Mouse (Mus musculus) forebrain, embryonic 16.5 days (tissue): ENCODE results near the gene Cadps2. TPM values are rescaled to one million over a fixed set of nuclear protein-coding genes. Genes with fewer than 3 reads are reported as not detected.

Experiments
- ATAC-seq: fragments of 200-750 bp; cut with Nextera tagmentation; 2 replicates; pipeline ENCODE4 v1.8.0; 2017; ENCODE audit warnings: mild to moderate bottlenecking, moderate library complexity
- H3K27ac ChIP-seq: fragments of 300-500 bp; sonication (generic); 2 replicates; pipeline ENCODE4 v1.5.1; 2014; ENCODE audit warnings: low read length, control low read depth
- H3K27me3 ChIP-seq: fragments of 300-500 bp; sonication (generic); replicated peaks from 2 replicates; pipeline ENCODE4 v1.6.1; 2014; ENCODE audit warnings: low read length; ENCODE audit not compliant: control insufficient read depth, insufficient read depth
- H3K36me3 ChIP-seq: fragments of 300-500 bp; sonication (generic); 2 replicates; pipeline ENCODE4 v1.6.1; 2014; ENCODE audit not compliant: control insufficient read depth, insufficient read depth
- H3K4me1 ChIP-seq: fragments of 300-500 bp; sonication (generic); replicated peaks from 2 replicates; pipeline ENCODE4 v1.6.1; 2014; ENCODE audit warnings: low read length; ENCODE audit not compliant: control insufficient read depth, insufficient read depth
- H3K4me2 ChIP-seq: fragments of 300-500 bp; sonication (generic); 2 replicates; pipeline ENCODE4 v1.6.1; 2014; ENCODE audit warnings: mild to moderate bottlenecking, low read length, control low read depth
- H3K4me3 ChIP-seq: fragments of 300-500 bp; sonication (generic); replicated peaks from 2 replicates; pipeline ENCODE4 v1.5.1; 2014; ENCODE audit warnings: mild to moderate bottlenecking, low read length, control low read depth
- H3K9ac ChIP-seq: fragments of 300-500 bp; sonication (generic); replicated peaks from 2 replicates; pipeline ENCODE4 v1.6.1; 2014; ENCODE audit warnings: low read depth, low read length, control low read depth
- H3K9me3 ChIP-seq: fragments of 300-500 bp; sonication (generic); 2 replicates; pipeline ENCODE4 v1.6.1; 2016; ENCODE audit warnings: low read length; ENCODE audit not compliant: control insufficient read depth
- WGBS: fragments of 180-500 bp; shearing (Covaris S2); extraction: QIAGEN DNeasy Blood & Tissue Kit; methylation state at CpG from one replicate; pipeline ENCODE4 v1.1.7; 2014; 5-methylcytosine and 5-hydroxymethylcytosine counted together
- polyA plus RNA-seq: library from polyadenylated mRNA; unstranded; fragments of >200 nt; fragmentation: Nextera tagmentation; extraction: Ambion mirVana; gene quantifications from 2 replicates; pipeline ENCODE4 v1.2.1, GENCODE M21; 2015

Gene Cadps2
- polyA plus RNA-seq, 1 experiment from 2014 or later = 5.2 TPM

DNA sequence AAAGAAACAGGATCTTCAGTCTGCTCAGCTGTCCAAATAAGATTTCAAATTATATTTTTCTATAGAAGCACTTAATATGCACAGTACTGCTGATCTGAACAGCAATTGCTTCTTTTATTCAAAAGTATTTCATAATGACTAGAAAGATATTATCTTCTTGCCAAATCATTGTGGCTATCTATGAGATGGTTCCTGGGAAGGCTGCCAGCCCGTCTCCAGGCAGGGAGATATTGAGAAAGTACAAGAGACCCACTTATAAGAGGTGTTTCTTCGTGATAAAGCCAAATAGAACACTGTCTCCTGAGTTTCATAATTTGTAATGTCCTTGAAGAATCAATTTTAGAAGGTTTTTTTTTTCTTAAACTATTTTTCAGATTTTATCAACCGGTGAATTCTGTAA is 202.1 kb downstream of the Cadps2 start:
- no peaks in the 10 kb centered on the region for H3K27me3 ChIP-seq
- no peak overlapping the region for H3K9ac ChIP-seq

DNA sequence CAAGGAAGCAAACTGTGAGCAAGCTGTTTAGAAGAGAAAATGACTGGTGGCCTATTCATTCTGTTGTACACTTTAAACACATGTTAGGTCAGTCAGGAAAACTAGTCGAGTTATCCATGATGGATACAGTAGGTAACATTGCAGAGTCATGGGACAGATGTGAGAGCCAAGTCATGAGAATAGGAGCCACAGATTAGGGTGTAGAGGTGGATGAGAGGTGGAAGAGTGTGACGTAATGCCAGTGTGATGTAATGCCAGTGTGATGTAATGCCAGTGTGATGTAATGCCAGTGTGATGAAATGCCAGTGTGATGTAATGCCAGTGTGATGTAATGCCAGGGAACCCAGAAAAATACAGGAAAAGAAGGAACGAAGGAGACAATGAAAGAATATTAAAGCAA is 204.0 kb downstream of the Cadps2 start:
- WGBS = 83% methylated on average over 3 of the region's 3 CpGs
- no peak overlapping the region for H3K27ac ChIP-seq

More for the DNA sequence above, 202.1 kb downstream of the Cadps2 start:
- 57% methylated on average over 3 of the region's 3 CpGs for WGBS
- Histone ChIP-seq H3K9me3 (no peaks in the 10 kb centered on the region), H3K4me1 (no peaks in the 10 kb centered on the region), H3K36me3 (no peaks in the 10 kb centered on the region), H3K27ac (no peak overlapping the region), H3K4me2 (no peak overlapping the region), H3K4me3 (no peak overlapping the region)
- ATAC-seq = 0 out of 2 replicates have a peak, but pooled peaks have one; percentile 28

DNA sequence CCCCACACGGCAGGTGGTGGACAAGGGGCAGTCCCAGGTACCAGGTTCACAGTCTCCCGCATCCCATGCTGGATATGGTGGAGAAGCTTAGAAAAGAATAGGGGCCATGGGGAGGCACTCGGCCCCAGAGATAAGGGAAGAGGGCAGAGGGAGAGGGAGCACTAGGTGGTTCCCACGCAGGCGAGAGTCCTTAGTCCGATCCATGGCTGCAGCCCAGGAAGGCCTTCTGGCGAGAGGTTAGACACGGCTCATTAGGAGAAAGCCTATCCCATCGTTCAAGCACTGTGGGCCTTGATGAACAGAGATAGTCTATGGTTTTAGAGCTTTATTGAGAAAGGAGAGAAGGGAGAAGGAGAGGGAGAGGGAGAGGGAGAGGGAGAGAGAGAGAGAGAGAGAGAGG is 205.2 kb downstream of the Cadps2 start:
- 80% methylated on average over 9 of the region's 9 CpGs for WGBS
- Histone ChIP-seq H3K4me1 (no peaks in the 10 kb centered on the region), H3K4me3 (no peak overlapping the region), H3K4me2 (no peak overlapping the region), H3K9ac (no peak overlapping the region), H3K27me3 (no peaks in the 10 kb centered on the region), H3K9me3 (no peaks in the 10 kb centered on the region), H3K36me3 (no peaks in the 10 kb centered on the region), H3K27ac (no peak overlapping the region)
- no peak for ATAC-seq

More for the DNA sequence above, 204.0 kb downstream of the Cadps2 start:
- Histone ChIP-seq H3K27me3 (no peaks in the 10 kb centered on the region), H3K9ac (no peak overlapping the region), H3K9me3 (no peaks in the 10 kb centered on the region), H3K4me1 (no peaks in the 10 kb centered on the region), H3K36me3 (no peaks in the 10 kb centered on the region), H3K4me3 (no peak overlapping the region), H3K4me2 (no peak overlapping the region)
- ATAC-seq = no peak

DNA sequence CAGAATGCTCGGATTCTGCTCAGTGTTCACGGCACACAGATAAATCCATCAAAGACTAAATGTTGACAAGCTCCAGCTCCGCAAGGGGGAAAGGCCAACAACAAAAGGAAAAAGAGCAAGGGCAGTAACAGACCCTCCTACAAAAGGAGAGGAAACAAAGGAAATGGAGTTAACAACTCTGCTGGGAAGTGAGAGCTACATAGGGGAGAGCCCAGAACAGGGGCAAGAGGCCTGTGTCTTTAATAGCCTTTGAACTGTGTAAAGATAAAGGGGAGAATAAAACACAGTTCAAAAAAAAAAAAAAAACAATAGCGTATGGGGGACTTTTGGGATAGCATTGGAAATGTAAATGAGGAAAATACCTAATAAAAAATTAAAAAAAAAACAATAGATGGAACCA is 208.8 kb downstream of the Cadps2 start:
- no peak overlapping the region for H3K4me2 ChIP-seq

DNA sequence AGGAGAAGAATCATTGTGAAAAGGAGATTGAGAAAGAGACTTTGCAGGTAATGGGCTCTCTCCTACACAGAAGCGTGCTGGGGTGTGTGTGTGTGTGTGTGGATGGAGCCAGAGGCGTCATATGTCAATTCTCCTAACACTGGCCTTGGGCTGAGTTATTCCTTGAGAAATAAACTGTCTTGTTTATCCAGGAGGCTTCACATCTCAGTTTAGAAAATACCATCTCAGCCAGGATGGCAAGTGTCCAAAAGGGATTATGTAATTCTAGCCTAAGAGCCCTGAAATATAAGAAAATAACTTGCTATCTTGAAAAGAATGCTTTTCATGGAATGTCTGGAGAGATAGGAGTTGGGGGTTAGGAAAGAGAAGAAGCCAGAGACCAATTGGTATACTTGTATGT is 264.1 kb downstream of the Cadps2 start:
- 89% methylated on average over 2 of the region's 2 CpGs for WGBS

More for the DNA sequence above, 208.8 kb downstream of the Cadps2 start:
- Histone ChIP-seq H3K4me1 (no peaks in the 10 kb centered on the region), H3K9me3 (no peaks in the 10 kb centered on the region), H3K27me3 (no peaks in the 10 kb centered on the region), H3K27ac (no peak overlapping the region), H3K9ac (no peak overlapping the region), H3K36me3 (no peaks in the 10 kb centered on the region), H3K4me3 (no peak overlapping the region)
- 4% methylated on average over 4 of the region's 4 CpGs for WGBS
- ATAC-seq = no peak

DNA sequence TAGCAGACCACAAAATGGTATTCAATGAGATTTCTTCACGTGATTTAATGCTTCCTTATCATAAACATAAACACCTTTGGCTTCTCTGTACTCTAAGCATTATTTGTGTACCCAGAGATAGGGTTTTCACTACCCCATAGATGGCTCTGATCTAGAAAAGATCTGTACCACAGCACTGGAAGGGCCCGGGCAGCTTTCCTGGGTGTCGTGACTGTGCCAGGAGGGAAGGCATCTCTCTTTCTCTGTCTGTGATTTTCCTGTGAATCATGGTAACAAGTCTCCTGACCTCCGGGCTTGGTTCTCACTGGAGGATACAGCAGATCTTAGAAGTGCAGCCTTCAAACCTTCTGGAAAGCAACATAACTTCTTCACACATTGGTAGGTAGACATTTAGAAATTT is 265.5 kb downstream of the Cadps2 start:
- no peaks in the 10 kb centered on the region for H3K9me3 ChIP-seq
- 87% methylated on average over 4 of the region's 4 CpGs for WGBS
- H3K36me3 ChIP-seq = no peaks in the 10 kb centered on the region
- H3K27ac ChIP-seq = no peak overlapping the region
- no peak overlapping the region for H3K4me2 ChIP-seq
- H3K27me3 ChIP-seq = no peaks in the 10 kb centered on the region
- H3K4me1 ChIP-seq = no peaks in the 10 kb centered on the region
- no peak overlapping the region for H3K4me3 ChIP-seq
- H3K9ac ChIP-seq = no peak overlapping the region
- ATAC-seq = no peak

More for the DNA sequence above, 264.1 kb downstream of the Cadps2 start:
- ATAC-seq = no peak
- H3K4me3 ChIP-seq = no peak overlapping the region
- H3K27ac ChIP-seq = no peak overlapping the region
- H3K4me1 ChIP-seq = no peaks in the 10 kb centered on the region
- no peaks in the 10 kb centered on the region for H3K36me3 ChIP-seq
- no peaks in the 10 kb centered on the region for H3K27me3 ChIP-seq
- H3K9me3 ChIP-seq = no peaks in the 10 kb centered on the region
- no peak overlapping the region for H3K9ac ChIP-seq
- no peak overlapping the region for H3K4me2 ChIP-seq

DNA sequence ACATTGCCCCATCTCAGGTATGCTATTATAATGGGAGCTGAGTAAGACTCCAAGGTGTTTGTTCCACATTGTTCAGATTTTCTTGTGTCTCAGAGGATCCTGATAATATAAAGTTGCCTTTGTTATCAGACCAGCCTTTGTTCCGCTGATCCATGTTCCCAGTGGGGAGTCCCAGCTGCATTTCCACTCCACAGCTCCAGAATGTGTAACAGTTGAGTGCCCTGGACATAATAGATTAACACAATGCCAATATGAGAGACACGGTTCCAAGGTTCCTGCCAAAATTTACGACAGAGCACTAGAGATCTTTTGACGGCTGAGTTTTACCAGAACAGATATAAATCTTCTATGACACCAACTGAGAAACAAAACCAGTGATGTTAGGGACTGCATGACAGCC is 266.8 kb downstream of the Cadps2 start:
- H3K27me3 ChIP-seq = no peaks in the 10 kb centered on the region
- WGBS = 30% methylated on average over 4 of the region's 4 CpGs
- H3K9me3 ChIP-seq = no peaks in the 10 kb centered on the region
- H3K9ac ChIP-seq = no peak overlapping the region
- H3K27ac ChIP-seq = no peak overlapping the region
- no peak for ATAC-seq
- no peak overlapping the region for H3K4me3 ChIP-seq
- H3K4me2 ChIP-seq = no peak overlapping the region
- H3K36me3 ChIP-seq = no peaks in the 10 kb centered on the region
- H3K4me1 ChIP-seq = no peaks in the 10 kb centered on the region

DNA sequence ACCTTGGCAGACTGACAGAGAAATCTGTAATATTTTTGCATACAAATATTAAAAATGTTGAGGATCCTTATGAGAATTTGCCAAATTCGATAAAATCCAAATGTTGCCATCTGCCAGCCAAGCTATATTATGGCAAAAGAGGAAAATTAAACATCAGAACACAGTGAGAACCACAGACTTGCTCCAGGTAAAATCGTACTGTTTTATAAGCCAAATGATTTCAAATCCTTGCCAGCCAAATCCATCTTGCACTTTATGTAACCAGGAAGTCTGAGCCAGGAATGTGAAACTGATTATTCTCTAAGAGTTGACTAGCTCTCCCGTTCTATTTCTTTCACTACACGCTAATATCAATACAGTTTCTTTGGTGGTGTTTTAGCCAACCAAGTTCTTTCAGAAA is 269.5 kb downstream of the Cadps2 start:
- Histone ChIP-seq H3K4me2 (no peak overlapping the region), H3K9ac (no peak overlapping the region), H3K27me3 (no peaks in the 10 kb centered on the region), H3K36me3 (no peaks in the 10 kb centered on the region), H3K27ac (no peak overlapping the region), H3K9me3 (no peaks in the 10 kb centered on the region), H3K4me3 (no peak overlapping the region), H3K4me1 (no peaks in the 10 kb centered on the region)
- no peak; the same call in 1 of the 2 replicates for ATAC-seq
- WGBS = 72% methylated on average over 4 of the region's 4 CpGs

DNA sequence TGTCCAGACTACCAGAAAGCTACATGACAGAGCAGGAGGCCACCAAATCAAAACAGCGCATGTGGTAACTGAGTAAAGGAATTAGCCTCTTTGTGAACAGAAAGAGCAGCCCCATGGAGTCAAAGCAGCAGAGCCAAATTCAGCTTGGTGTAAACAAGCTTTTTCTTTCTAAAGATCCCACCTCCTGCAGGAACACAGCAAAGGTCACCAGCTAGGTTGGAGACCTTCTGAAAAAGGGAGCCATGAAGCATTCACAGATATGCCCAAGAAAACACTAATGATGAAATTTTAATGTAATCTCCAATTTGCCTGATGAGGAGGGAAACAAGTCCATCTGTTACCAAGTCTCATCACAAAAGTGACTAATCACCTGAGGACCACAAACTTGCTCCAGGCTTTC is 270.5 kb downstream of the Cadps2 start:
- Histone ChIP-seq H3K36me3 (no peaks in the 10 kb centered on the region), H3K27ac (no peak overlapping the region), H3K9me3 (no peaks in the 10 kb centered on the region), H3K27me3 (no peaks in the 10 kb centered on the region), H3K4me3 (no peak overlapping the region), H3K9ac (no peak overlapping the region), H3K4me1 (no peaks in the 10 kb centered on the region), H3K4me2 (no peak overlapping the region)
- ATAC-seq = no peak
- WGBS = 43% methylated on average over 1 of the region's 1 CpGs

DNA sequence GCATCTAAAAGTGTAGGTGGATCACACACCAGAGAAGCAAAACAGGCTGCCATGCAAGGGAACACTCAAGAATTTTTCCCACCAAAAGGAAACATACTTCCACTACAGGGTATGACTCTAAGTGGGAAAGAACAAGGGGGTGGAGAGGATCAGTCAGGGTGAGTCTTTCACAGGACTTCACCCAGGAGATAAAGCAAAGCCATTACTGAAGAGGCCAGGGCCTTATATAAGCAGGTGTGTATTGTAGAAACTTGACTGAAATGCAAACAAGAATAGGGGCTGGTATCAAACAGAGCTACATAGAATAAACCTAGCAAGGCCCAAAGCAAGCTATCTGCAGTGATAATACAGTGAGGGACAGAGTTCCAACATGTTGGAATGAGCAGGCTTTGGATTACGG is 271.6 kb downstream of the Cadps2 start:
- H3K4me2 ChIP-seq = no peak overlapping the region
- H3K9ac ChIP-seq = no peak overlapping the region
- H3K4me3 ChIP-seq = no peak overlapping the region
- no peaks in the 10 kb centered on the region for H3K36me3 ChIP-seq
- no peaks in the 10 kb centered on the region for H3K4me1 ChIP-seq
- no peak for ATAC-seq
- no peak overlapping the region for H3K27ac ChIP-seq
- H3K27me3 ChIP-seq = no peaks in the 10 kb centered on the region
- no peaks in the 10 kb centered on the region for H3K9me3 ChIP-seq
- 85% methylated on average over 1 of the region's 1 CpGs for WGBS
